Mouse (Mus musculus) intestine, embryonic 14.5 days (tissue): ENCODE data around the gene Cdk20. TPM values are rescaled to one million over a fixed set of nuclear protein-coding genes. Genes with fewer than 3 reads are reported as not detected.

ENCODE experiments used
- ATAC-seq: fragments of 200-750 bp; cut with Nextera tagmentation; replicated peaks from 2 replicates; pipeline ENCODE4 v1.8.0; 2017; ENCODE audit warnings: low read depth, moderate number of reproducible peaks, moderate TSS enrichment, moderate library complexity; ENCODE audit not compliant: low FRiP score, low TSS enrichment
- DNase-seq: peaks from one replicate; pipeline ENCODE4 v3.0.0-alpha.2; 2018; ENCODE audit warnings: low spot score
- H3K27ac ChIP-seq: fragments of 300-500 bp; sonication (generic); 2 replicates; pipeline ENCODE4 v1.5.1; 2014; ENCODE audit warnings: low read depth, mild to moderate bottlenecking, control low read depth
- H3K27me3 ChIP-seq: fragments of 300-500 bp; sonication (generic); replicated peaks from 2 replicates; pipeline ENCODE4 v1.6.1; 2014; ENCODE audit warnings: low read length, control low read depth; ENCODE audit not compliant: control insufficient read depth, insufficient read depth
- H3K36me3 ChIP-seq: fragments of 300-500 bp; sonication (generic); 2 replicates; pipeline ENCODE4 v1.6.1; 2014; ENCODE audit warnings: low read length, control low read depth; ENCODE audit not compliant: control insufficient read depth, insufficient read depth
- H3K4me1 ChIP-seq: fragments of 300-500 bp; sonication (generic); replicated peaks from 2 replicates; pipeline ENCODE4 v1.6.1; 2014; ENCODE audit warnings: low read length, control low read depth, mixed read lengths; ENCODE audit not compliant: control insufficient read depth, insufficient read depth
- H3K4me2 ChIP-seq: fragments of 300-500 bp; sonication (generic); 2 replicates; pipeline ENCODE4 v1.6.1; 2014; ENCODE audit warnings: low read length
- H3K4me3 ChIP-seq: fragments of 300-500 bp; sonication (generic); 2 replicates; pipeline ENCODE4 v1.5.1; 2014; ENCODE audit warnings: low read depth, low read length, control low read depth, mixed read lengths
- H3K9ac ChIP-seq: fragments of 300-500 bp; sonication (generic); 2 replicates; pipeline ENCODE4 v1.6.1; 2014; ENCODE audit warnings: mild to moderate bottlenecking, low read length
- H3K9me3 ChIP-seq: fragments of 300-500 bp; sonication (generic); 2 replicates; pipeline ENCODE4 v1.6.1; 2016; ENCODE audit warnings: low read length, control low read depth; ENCODE audit not compliant: control insufficient read depth
- WGBS: fragments of 180-500 bp; shearing (Covaris S2); extraction: QIAGEN DNeasy Blood & Tissue Kit; methylation state at CpG from one replicate; pipeline ENCODE4 v1.1.7; 2014; 5-methylcytosine and 5-hydroxymethylcytosine counted together
- polyA plus RNA-seq: library from polyadenylated mRNA; unstranded; fragments of >200 nt; fragmentation: Nextera tagmentation; extraction: Ambion mirVana; gene quantifications from 2 replicates; pipeline ENCODE4 v1.2.1, GENCODE M21; 2014

Gene Cdk20
- polyA plus RNA-seq, 1 experiment from 2014 or later = 9.8 TPM

DNA sequence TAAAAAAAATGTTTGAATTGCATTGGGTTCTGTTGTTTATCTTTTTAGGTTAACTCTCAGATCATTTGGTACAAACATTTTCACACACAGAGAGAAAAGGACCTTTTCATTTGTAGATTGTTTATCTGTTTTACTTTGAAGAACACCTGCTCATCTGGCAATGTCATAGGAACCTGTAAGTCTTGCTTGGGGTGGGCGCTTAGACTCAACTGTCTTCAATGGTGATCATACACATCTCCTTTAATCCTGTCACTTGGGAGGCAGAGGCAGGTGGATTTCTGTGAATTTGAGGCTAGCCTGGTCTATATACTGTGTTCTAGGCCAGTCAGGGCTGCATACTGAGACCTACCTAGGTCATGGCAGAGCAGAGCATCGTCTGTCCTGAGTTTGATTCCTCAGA is 16.5 kb upstream of the Cdk20 start:
- 89% methylated on average over 2 of the region's 2 CpGs for WGBS
- Histone ChIP-seq H3K9me3 (no peaks in the 10 kb centered on the region), H3K9ac (no peak overlapping the region), H3K27me3 (no peaks in the 10 kb centered on the region), H3K4me3 (no peak overlapping the region), H3K36me3 (no peaks in the 10 kb centered on the region), H3K27ac (no peak overlapping the region), H3K4me2 (no peak overlapping the region), H3K4me1 (peaks cover 5% of the 10 kb centered on the region; the same call in 1 of the 2 replicates)
- DNase-seq (no peak), ATAC-seq (no peak)

- Histone ChIP-seq H3K9me3 (no peaks in the 10 kb centered on the region), H3K4me3 (no peak overlapping the region), H3K4me1 (peaks cover 10% of the 10 kb centered on the region; the same call in 1 of the 2 replicates), H3K27me3 (no peaks in the 10 kb centered on the region), H3K9ac (no peak overlapping the region), H3K36me3 (no peaks in the 10 kb centered on the region), H3K4me2 (no peak overlapping the region), H3K27ac (peak overlapping the region; percentile 44)
- ATAC-seq (peak; percentile 76), DNase-seq (peak; percentile 67)
- 20% methylated on average over 5 of the region's 5 CpGs for WGBS
Observed at GRCm38 (mm10) chr13:64416955-64417601, 15.0 kb upstream of the Cdk20 start.

- ATAC-seq (no peak), DNase-seq (no peak)
- no peak overlapping the region for H3K27ac ChIP-seq
- H3K27me3 ChIP-seq = no peaks in the 10 kb centered on the region
- H3K9ac ChIP-seq = no peak overlapping the region
- WGBS = 51% methylated on average over 1 of the region's 1 CpGs
- H3K9me3 ChIP-seq = no peaks in the 10 kb centered on the region
- peaks cover 10% of the 10 kb centered on the region; the same call in 1 of the 2 replicates for H3K4me1 ChIP-seq
- no peak overlapping the region for H3K4me2 ChIP-seq
- H3K36me3 ChIP-seq = no peaks in the 10 kb centered on the region
- H3K4me3 ChIP-seq = no peak overlapping the region
Observed at GRCm38 (mm10) chr13:64420847-64421246, 11.3 kb upstream of the Cdk20 start.

- H3K27ac ChIP-seq = no peak overlapping the region
- 28% methylated on average over 3 of the region's 3 CpGs for WGBS
- H3K9ac ChIP-seq = no peak overlapping the region
- ATAC-seq (no peak), DNase-seq (no peak)
- H3K4me1 ChIP-seq = peaks cover 10% of the 10 kb centered on the region; the same call in 1 of the 2 replicates
- H3K9me3 ChIP-seq = no peaks in the 10 kb centered on the region
- no peak overlapping the region for H3K4me2 ChIP-seq
- no peaks in the 10 kb centered on the region for H3K27me3 ChIP-seq
- H3K4me3 ChIP-seq = no peak overlapping the region
- no peaks in the 10 kb centered on the region for H3K36me3 ChIP-seq
Observed at GRCm38 (mm10) chr13:64421386-64421785, 10.7 kb upstream of the Cdk20 start.

DNA sequence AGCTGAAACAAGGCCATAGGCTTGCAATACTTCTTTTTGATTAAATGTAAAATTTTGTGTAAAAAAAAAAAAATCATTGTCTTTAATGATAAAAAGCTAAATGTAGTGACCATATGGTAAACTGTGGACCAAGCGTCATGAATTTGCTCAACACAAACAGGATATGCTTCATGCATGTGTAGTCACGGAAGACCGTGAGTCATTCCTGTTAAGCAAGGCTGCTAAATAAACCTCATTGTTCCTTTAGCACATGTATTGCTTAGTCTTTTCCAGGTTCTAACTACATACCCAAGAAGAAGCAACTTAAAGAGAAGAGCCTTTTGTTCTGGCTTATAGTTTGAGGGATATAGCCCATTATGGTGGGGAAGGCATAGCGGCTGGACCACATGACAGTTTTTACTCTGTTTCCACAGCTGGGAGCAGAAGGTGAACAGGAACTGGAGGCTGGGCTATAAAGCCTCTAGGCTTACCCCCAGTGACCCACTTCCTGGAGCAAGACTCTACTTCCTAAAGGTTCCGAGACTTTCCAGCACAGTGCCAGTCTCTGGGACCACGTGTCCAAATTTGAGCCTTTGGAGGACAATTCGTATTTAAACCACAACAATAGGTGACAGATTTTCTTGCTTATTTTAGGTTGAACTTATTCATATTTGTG is 10.0 kb upstream of the Cdk20 start:
- DNase-seq = no peak
- Histone ChIP-seq H3K9ac (no peak overlapping the region), H3K27me3 (no peaks in the 10 kb centered on the region), H3K9me3 (no peaks in the 10 kb centered on the region), H3K4me3 (no peak overlapping the region), H3K27ac (no peak overlapping the region), H3K4me1 (0 out of 2 replicates have a peak, but pooled peaks cover 6% of the 10 kb centered on the region), H3K4me2 (no peak overlapping the region), H3K36me3 (no peaks in the 10 kb centered on the region)
- 89% methylated on average over 7 of the region's 7 CpGs for WGBS
- ATAC-seq = no peak

DNA sequence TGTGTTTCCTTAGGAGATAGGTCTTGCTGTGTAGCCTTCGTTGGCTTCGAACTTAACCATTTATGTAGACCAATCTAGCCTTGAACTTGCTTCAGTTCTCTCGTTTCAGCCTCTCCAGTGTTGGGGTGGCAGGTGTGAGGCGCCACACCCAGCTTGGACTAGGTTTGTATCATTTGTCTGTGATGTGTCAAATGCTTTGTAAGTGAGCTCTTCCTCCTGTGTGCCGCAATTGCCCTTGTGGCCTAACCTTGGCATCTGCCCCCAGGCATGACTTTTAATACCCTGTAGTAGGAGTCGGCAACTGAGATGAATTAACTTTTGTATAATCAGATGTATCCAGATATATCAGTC is 9.5 kb upstream of the Cdk20 start:
- Histone ChIP-seq H3K9ac (no peak overlapping the region), H3K9me3 (no peaks in the 10 kb centered on the region), H3K36me3 (no peaks in the 10 kb centered on the region), H3K27ac (no peak overlapping the region), H3K4me2 (no peak overlapping the region), H3K4me1 (0 out of 2 replicates have a peak, but pooled peaks cover 4% of the 10 kb centered on the region), H3K27me3 (no peaks in the 10 kb centered on the region), H3K4me3 (no peak overlapping the region)
- WGBS = 86% methylated on average over 6 of the region's 6 CpGs
- DNase-seq (no peak), ATAC-seq (no peak)

DNA sequence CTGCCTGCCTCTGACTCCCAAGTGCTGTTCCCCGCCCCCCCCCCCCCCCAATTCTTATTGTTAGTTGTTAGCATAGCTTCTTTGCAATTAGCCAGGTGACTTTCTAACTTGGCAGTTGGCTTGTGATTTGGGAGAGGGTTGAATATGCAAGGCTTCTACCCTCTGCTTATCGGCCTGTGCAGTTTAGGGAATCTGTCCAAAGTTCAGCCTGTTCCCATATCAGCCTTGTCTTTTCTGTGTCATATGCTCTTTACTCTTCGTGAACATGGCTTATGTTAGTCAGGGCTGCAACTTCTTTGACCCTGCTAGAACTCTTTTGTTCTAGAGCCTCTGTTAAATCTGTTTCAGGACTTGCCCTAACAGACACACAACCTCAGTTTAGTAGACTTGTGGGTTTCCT is 7.8 kb upstream of the Cdk20 start:
- H3K4me1 ChIP-seq = 0 out of 2 replicates have a peak, but pooled peaks cover 4% of the 10 kb centered on the region
- H3K9me3 ChIP-seq = no peaks in the 10 kb centered on the region
- no peak overlapping the region for H3K4me2 ChIP-seq
- H3K4me3 ChIP-seq = no peak overlapping the region
- DNase-seq (no peak), ATAC-seq (no peak)
- WGBS = 73% methylated on average over 3 of the region's 3 CpGs
- H3K27ac ChIP-seq = no peak overlapping the region
- no peak overlapping the region for H3K9ac ChIP-seq
- no peaks in the 10 kb centered on the region for H3K36me3 ChIP-seq
- H3K27me3 ChIP-seq = no peaks in the 10 kb centered on the region

- no peaks in the 10 kb centered on the region for H3K9me3 ChIP-seq
- H3K27ac ChIP-seq = no peak overlapping the region
- DNase-seq (no peak), ATAC-seq (no peak)
- H3K27me3 ChIP-seq = no peaks in the 10 kb centered on the region
- H3K9ac ChIP-seq = no peak overlapping the region
- no peak overlapping the region for H3K4me2 ChIP-seq
- no peak overlapping the region for H3K4me3 ChIP-seq
- H3K4me1 ChIP-seq = 0 out of 2 replicates have a peak, but pooled peaks cover 4% of the 10 kb centered on the region
- H3K36me3 ChIP-seq = no peaks in the 10 kb centered on the region
- whole genome bisulfite sequencing = 38% methylated on average over 1 of the region's 1 CpGs
Observed at GRCm38 (mm10) chr13:64425280-64425679, 6.8 kb upstream of the Cdk20 start.

DNA sequence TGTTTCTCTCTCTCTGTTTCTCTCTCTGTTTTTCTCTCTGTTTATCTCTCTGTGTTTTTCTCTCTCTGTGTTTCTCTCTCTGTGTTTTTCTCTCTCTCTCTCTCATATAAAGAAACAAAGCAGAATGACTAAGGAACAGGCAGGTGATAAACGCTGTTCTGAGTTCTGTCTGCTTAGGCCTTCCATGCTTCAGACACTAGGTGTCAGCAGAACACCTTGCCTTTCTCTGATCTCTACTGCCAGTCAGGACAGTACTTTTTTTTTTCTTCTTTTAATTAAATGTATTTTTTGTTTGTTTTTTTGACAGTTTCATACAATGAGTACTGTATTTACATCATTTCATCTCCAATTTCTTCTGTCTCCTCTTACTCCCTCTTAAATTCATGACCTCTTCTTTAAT is 2.8 kb upstream of the Cdk20 start:
- no peak overlapping the region for H3K27ac ChIP-seq
- H3K9me3 ChIP-seq = no peaks in the 10 kb centered on the region
- ATAC-seq (no peak), DNase-seq (no peak)
- H3K4me2 ChIP-seq = no peak overlapping the region
- WGBS = 6% methylated on average over 1 of the region's 1 CpGs
- no peak overlapping the region for H3K9ac ChIP-seq
- H3K4me1 ChIP-seq = peaks cover 5% of the 10 kb centered on the region; the same call in 1 of the 2 replicates
- no peaks in the 10 kb centered on the region for H3K36me3 ChIP-seq
- no peak overlapping the region for H3K4me3 ChIP-seq
- no peaks in the 10 kb centered on the region for H3K27me3 ChIP-seq
